Mouse (Mus musculus) hindbrain, embryonic 12.5 days (tissue): Measurements from ENCODE around the gene Msl3l2. TPM values are rescaled to one million over a fixed set of nuclear protein-coding genes. Genes with fewer than 3 reads are reported as not detected.

ENCODE experiments used
- ATAC-seq: fragments of 200-750 bp; cut with Nextera tagmentation; 2 replicates; pipeline ENCODE4 v1.8.0; 2017; ENCODE audit warnings: moderate TSS enrichment; ENCODE audit not compliant: low FRiP score
- H3K27ac ChIP-seq: fragments of 300-500 bp; sonication (generic); 2 replicates; pipeline ENCODE4 v1.5.1; 2016; ENCODE audit warnings: mild to moderate bottlenecking
- H3K27me3 ChIP-seq: fragments of 300-500 bp; sonication (generic); 2 replicates; pipeline ENCODE4 v1.6.1; 2016; ENCODE audit warnings: mild to moderate bottlenecking
- H3K36me3 ChIP-seq: fragments of 300-500 bp; sonication (generic); 2 replicates; pipeline ENCODE4 v1.6.1; 2016; ENCODE audit warnings: mild to moderate bottlenecking
- H3K4me1 ChIP-seq: fragments of 300-500 bp; sonication (generic); 2 replicates; pipeline ENCODE4 v1.6.1; 2016
- H3K4me2 ChIP-seq: fragments of 300-500 bp; sonication (generic); replicated peaks from 2 replicates; pipeline ENCODE4 v1.6.1; 2016; ENCODE audit warnings: mild to moderate bottlenecking
- H3K4me3 ChIP-seq: fragments of 300-500 bp; sonication (generic); 2 replicates; pipeline ENCODE4 v1.5.1; 2016; ENCODE audit warnings: mild to moderate bottlenecking
- H3K9ac ChIP-seq: fragments of 300-500 bp; sonication (generic); 2 replicates; pipeline ENCODE4 v1.6.1; 2016; ENCODE audit warnings: mild to moderate bottlenecking, moderate library complexity
- H3K9me3 ChIP-seq: fragments of 300-500 bp; sonication (generic); replicated peaks from 2 replicates; pipeline ENCODE4 v1.6.1; 2016; ENCODE audit warnings: mild to moderate bottlenecking
- WGBS: fragments of 180-500 bp; shearing (Covaris S2); methylation state at CpG from one replicate; pipeline ENCODE4 v1.1.7; 2016; 5-methylcytosine and 5-hydroxymethylcytosine counted together
- polyA plus RNA-seq: library from polyadenylated mRNA; unstranded; fragments of >200 nt; fragmentation: Nextera tagmentation; extraction: Ambion mirVana; gene quantifications from 2 replicates; pipeline ENCODE4 v1.2.1, GENCODE M21; 2016

Gene Msl3l2
- polyA plus RNA-seq, 1 experiment from 2014 or later = 12.2 TPM

DNA sequence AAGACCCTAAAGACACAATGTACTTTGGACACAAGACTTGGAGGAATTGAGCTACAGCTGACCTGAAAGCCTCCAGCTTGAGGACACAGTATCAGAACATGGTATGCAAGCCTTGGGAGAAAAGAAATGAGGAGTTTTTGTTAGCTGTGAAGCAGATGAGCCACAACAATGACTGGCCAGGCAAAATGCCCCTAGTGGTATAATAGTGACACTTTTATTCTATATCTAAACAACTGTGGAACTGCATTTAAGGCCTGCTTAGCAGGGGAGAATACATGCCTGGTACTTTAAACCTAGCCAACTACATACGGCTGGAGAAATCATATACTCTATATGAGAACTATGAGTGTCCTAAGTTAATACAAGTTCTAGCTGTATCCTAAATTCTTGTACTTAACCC is 20.3 kb downstream of the Msl3l2 start:
- Histone ChIP-seq H3K4me1 (no peaks in the 10 kb centered on the region), H3K4me3 (no peak overlapping the region), H3K27ac (no peak overlapping the region), H3K36me3 (no peaks in the 10 kb centered on the region), H3K4me2 (no peak overlapping the region), H3K9ac (no peak overlapping the region), H3K27me3 (no peaks in the 10 kb centered on the region), H3K9me3 (no peaks in the 10 kb centered on the region)
- no peak for ATAC-seq
- WGBS = 94% methylated on average over 1 of the region's 1 CpGs

GRCm38 (mm10) chr10:56129642-56130041 is 22.9 kb downstream of the Msl3l2 start:
- Histone ChIP-seq H3K4me3 (no peak overlapping the region), H3K4me1 (no peaks in the 10 kb centered on the region), H3K27me3 (no peaks in the 10 kb centered on the region), H3K9ac (no peak overlapping the region), H3K36me3 (no peaks in the 10 kb centered on the region), H3K4me2 (no peak overlapping the region), H3K27ac (no peak overlapping the region), H3K9me3 (no peaks in the 10 kb centered on the region)
- WGBS = 83% methylated on average over 2 of the region's 2 CpGs
- no peak for ATAC-seq

GRCm38 (mm10) chr10:56137191-56137590 is 30.5 kb downstream of the Msl3l2 start:
- Histone ChIP-seq H3K27me3 (no peaks in the 10 kb centered on the region), H3K4me2 (no peak overlapping the region), H3K4me3 (no peak overlapping the region), H3K36me3 (no peaks in the 10 kb centered on the region), H3K4me1 (no peaks in the 10 kb centered on the region), H3K27ac (no peak overlapping the region), H3K9ac (no peak overlapping the region), H3K9me3 (no peaks in the 10 kb centered on the region)
- WGBS = 93% methylated on average over 5 of the region's 5 CpGs
- no peak for ATAC-seq

GRCm38 (mm10) chr10:56148920-56149319 is 42.2 kb downstream of the Msl3l2 start:
- no peak overlapping the region for H3K4me2 ChIP-seq
- peaks cover 3% of the 10 kb centered on the region; the same call in 1 of the 2 replicates for H3K36me3 ChIP-seq
- H3K27ac ChIP-seq = no peak overlapping the region
- WGBS = 94% methylated on average over 3 of the region's 3 CpGs
- H3K4me3 ChIP-seq = no peak overlapping the region
- no peaks in the 10 kb centered on the region for H3K4me1 ChIP-seq
- no peak for ATAC-seq
- no peaks in the 10 kb centered on the region for H3K9me3 ChIP-seq
- H3K9ac ChIP-seq = no peak overlapping the region
- no peaks in the 10 kb centered on the region for H3K27me3 ChIP-seq

GRCm38 (mm10) chr10:56156956-56157355 is 50.2 kb downstream of the Msl3l2 start:
- H3K9me3 ChIP-seq = no peaks in the 10 kb centered on the region
- H3K9ac ChIP-seq = no peak overlapping the region
- H3K36me3 ChIP-seq = peaks cover 3% of the 10 kb centered on the region; the same call in 1 of the 2 replicates
- H3K4me3 ChIP-seq = no peak overlapping the region
- no peaks in the 10 kb centered on the region for H3K4me1 ChIP-seq
- 93% methylated on average over 3 of the region's 3 CpGs for WGBS
- no peak for ATAC-seq
- H3K27me3 ChIP-seq = no peaks in the 10 kb centered on the region
- no peak overlapping the region for H3K27ac ChIP-seq
- no peak overlapping the region for H3K4me2 ChIP-seq

DNA sequence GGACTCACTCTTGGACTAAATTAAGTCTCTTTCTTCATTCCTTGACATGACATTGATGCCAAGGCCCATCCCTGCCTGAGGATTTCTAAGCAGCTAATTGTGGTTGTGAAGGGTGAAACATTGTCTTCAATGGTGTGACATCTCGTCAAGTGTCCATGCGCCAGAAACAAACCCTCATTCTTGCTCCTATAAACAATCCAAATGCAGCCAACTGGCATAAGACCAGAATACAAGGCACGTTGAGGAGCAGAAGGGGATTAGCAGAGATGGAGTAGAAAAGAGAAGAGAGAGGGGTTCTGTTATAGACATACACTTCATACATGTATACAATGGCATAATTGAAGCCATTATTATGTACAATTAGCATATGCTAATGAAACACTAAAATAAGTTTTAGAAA is 51.5 kb downstream of the Msl3l2 start:
- Histone ChIP-seq H3K9me3 (no peaks in the 10 kb centered on the region), H3K27me3 (no peaks in the 10 kb centered on the region), H3K36me3 (no peaks in the 10 kb centered on the region), H3K4me3 (no peak overlapping the region), H3K27ac (no peak overlapping the region), H3K9ac (no peak overlapping the region), H3K4me1 (no peaks in the 10 kb centered on the region), H3K4me2 (no peak overlapping the region)
- ATAC-seq = peak; percentile 87
- 34% methylated on average over 3 of the region's 3 CpGs for WGBS

DNA sequence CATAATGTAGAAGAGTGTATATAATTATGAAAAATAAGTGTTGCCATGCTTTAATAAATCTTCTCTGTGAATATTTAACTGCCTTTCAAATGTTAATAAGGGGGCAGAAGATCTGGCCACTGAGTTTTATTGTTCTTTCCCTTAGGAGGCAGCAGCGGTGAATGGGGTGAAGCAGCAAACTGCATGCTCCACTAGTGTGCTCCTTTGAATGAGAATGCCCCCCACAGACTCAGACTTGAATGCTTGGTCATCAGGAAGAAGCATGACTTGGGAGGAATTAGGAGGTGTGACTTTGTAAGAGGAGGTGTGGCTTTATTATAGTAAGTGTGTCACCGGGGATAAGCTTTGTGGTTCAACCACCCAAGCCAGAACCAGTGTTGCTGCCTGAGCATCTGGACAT is 52.0 kb downstream of the Msl3l2 start:
- H3K4me3 ChIP-seq = no peak overlapping the region
- H3K4me2 ChIP-seq = no peak overlapping the region
- no peaks in the 10 kb centered on the region for H3K36me3 ChIP-seq
- H3K27ac ChIP-seq = no peak overlapping the region
- H3K9me3 ChIP-seq = no peaks in the 10 kb centered on the region
- H3K9ac ChIP-seq = no peak overlapping the region
- H3K27me3 ChIP-seq = no peaks in the 10 kb centered on the region
- WGBS = 30% methylated on average over 2 of the region's 2 CpGs
- no peaks in the 10 kb centered on the region for H3K4me1 ChIP-seq
- ATAC-seq = peak; percentile 80

DNA sequence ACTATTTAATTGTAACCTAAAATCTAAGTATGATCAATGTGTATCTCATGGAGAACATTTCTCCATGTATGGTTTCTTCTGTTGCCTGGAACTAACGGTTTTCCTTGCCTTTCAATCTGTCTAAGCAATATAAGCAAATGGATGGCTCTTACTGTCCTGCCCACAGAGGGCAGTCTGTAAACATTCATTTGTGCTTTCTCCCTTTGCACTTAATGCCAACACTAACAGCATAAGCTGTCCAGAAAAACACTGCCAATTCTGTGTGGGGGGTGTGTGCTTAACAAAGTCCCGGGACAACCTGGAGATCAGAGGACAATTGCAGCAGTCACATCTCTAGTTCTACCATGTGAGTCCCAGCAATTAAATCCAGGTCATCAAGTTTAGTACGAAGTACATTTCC is 57.7 kb downstream of the Msl3l2 start:
- H3K4me1 ChIP-seq = no peaks in the 10 kb centered on the region
- H3K27ac ChIP-seq = no peak overlapping the region
- no peaks in the 10 kb centered on the region for H3K9me3 ChIP-seq
- ATAC-seq = no peak
- H3K27me3 ChIP-seq = no peaks in the 10 kb centered on the region
- H3K4me3 ChIP-seq = no peak overlapping the region
- H3K9ac ChIP-seq = no peak overlapping the region
- peaks cover 6% of the 10 kb centered on the region; the same call in 1 of the 2 replicates for H3K36me3 ChIP-seq
- WGBS = 73% methylated on average over 3 of the region's 3 CpGs
- H3K4me2 ChIP-seq = no peak overlapping the region

DNA sequence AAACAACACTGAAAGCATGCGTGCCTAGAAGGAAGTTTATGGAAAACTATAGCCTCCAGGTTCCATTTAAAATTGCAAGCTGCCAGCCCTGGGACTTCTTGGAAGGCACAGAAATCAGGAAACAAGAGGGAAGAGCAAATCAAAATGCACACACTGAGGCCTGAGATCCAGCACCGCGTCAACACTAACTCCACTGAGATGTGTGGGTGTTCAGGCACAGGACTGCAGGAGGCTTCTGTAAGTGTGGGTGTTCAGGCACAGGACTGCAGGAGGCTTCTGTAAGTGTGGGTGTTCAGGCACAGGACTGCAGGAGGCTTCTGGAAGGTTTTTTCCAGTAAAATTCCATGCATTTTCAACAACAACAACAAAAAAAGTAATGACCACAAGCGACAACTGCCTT is 59.0 kb downstream of the Msl3l2 start:
- H3K27me3 ChIP-seq = no peaks in the 10 kb centered on the region
- H3K9me3 ChIP-seq = no peaks in the 10 kb centered on the region
- no peak overlapping the region for H3K27ac ChIP-seq
- H3K4me1 ChIP-seq = no peaks in the 10 kb centered on the region
- WGBS = 85% methylated on average over 4 of the region's 4 CpGs
- H3K36me3 ChIP-seq = peaks cover 6% of the 10 kb centered on the region; the same call in 1 of the 2 replicates
- no peak overlapping the region for H3K4me3 ChIP-seq
- ATAC-seq = no peak
- no peak overlapping the region for H3K4me2 ChIP-seq
- H3K9ac ChIP-seq = no peak overlapping the region

Other genes with a start within 250 kb of the Msl3l2 start
- 3.9 and 4.1 TPM in 2 replicates for gene Tbc1d32, start 121.8 kb downstream of the Msl3l2 start, polyA plus RNA-seq